Mouse (Mus musculus) embryonic fibroblast, embryonic 13.5 days (primary cell): ENCODE data around the gene Gm32742. TPM values are rescaled to one million over a fixed set of nuclear protein-coding genes. Genes with fewer than 3 reads are reported as not detected.

Experiments
- H3K27ac ChIP-seq: 2 replicates; pipeline ENCODE4 v1.5.1; 2012; ENCODE audit warnings: low read length, control low read depth, inconsistent platforms; ENCODE audit not compliant: insufficient read depth
- H3K4me1 ChIP-seq: 2 replicates; pipeline ENCODE4 v1.6.1; 2011; ENCODE audit warnings: low read length; ENCODE audit not compliant: control insufficient read depth, insufficient read depth
- H3K4me3 ChIP-seq: 2 replicates; pipeline ENCODE4 v1.5.1; 2011; ENCODE audit warnings: mild to moderate bottlenecking, control low read depth, low read length; ENCODE audit not compliant: insufficient read depth
- CTCF ChIP-seq: IDR thresholded peaks from 2 replicates; pipeline ENCODE4 v1.5.1; 2011; ENCODE audit warnings: mild to moderate bottlenecking, control low read depth, low read length, moderate library complexity, borderline replicate concordance; ENCODE audit not compliant: insufficient read depth
- POLR2A ChIP-seq: IDR thresholded peaks from 2 replicates; pipeline ENCODE4 v1.6.1; 2011; ENCODE audit warnings: low read depth, mild to moderate bottlenecking, control low read depth, low read length, moderate library complexity
- polyA plus RNA-seq: library from polyadenylated mRNA; stranded (reverse); fragments of >200 nt; gene quantifications from 2 replicates; pipeline ENCODE4 v1.2.4, GENCODE M21; 2011; ENCODE audit warnings: low read depth; ENCODE audit not compliant: missing spikeins, insufficient read length

Gm32742 gene
- polyA plus RNA-seq, 1 experiment, result 0.05 TPM

GRCm38 (mm10) chr9:51136985-51137384 lies 28.3 kb downstream of the Gm32742 start:
- no peak for TF ChIP-seq POLR2A
- TF ChIP-seq CTCF, result peak; percentile 88
- Histone ChIP-seq H3K4me1 (no peaks in the 10 kb centered on the region), H3K27ac (no peak overlapping the region), H3K4me3 (no peak overlapping the region)

GRCm38 (mm10) chr9:51114767-51115166 lies 50.5 kb downstream of the Gm32742 start:
- Histone ChIP-seq H3K4me1 (no peaks in the 10 kb centered on the region), H3K4me3 (no peak overlapping the region), H3K27ac (no peak overlapping the region)
- no peak for TF ChIP-seq POLR2A
- no peak for TF ChIP-seq CTCF

GRCm38 (mm10) chr9:51105751-51106150 lies 59.6 kb downstream of the Gm32742 start:
- H3K4me1 ChIP-seq, result peaks cover 5% of the 10 kb centered on the region
- no peak overlapping the region for H3K4me3 ChIP-seq
- peak overlapping the region; percentile 100 for H3K27ac ChIP-seq
- no peak for TF ChIP-seq CTCF
- TF ChIP-seq POLR2A, result 0 out of 2 replicates have a peak, but pooled peaks have one; percentile 34

GRCm38 (mm10) chr9:51103808-51104514 lies 61.4 kb downstream of the Gm32742 start:
- Histone ChIP-seq H3K4me3 (peak overlapping the region; percentile 49), H3K27ac (peak overlapping the region; percentile 95)

GRCm38 (mm10) chr9:51102963-51103807 lies 62.1 kb downstream of the Gm32742 start:
- Histone ChIP-seq H3K4me3 (peak overlapping the region; percentile 49), H3K27ac (peak overlapping the region; percentile 95), H3K4me1 (peaks cover 5% of the 10 kb centered on the region)
- TF ChIP-seq CTCF (no peak), POLR2A (peak; percentile 40; the same call in 1 of the 2 replicates)

More at GRCm38 (mm10) chr9:51103808-51104514, 61.4 kb downstream of the Gm32742 start:
- peaks cover 5% of the 10 kb centered on the region for H3K4me1 ChIP-seq
- no peak for TF ChIP-seq CTCF
- peak; percentile 80 for TF ChIP-seq POLR2A

- TF ChIP-seq CTCF, result no peak
- TF ChIP-seq POLR2A, result peak; percentile 45; the same call in 1 of the 2 replicates
- H3K4me1 ChIP-seq, result peaks cover 5% of the 10 kb centered on the region
- H3K27ac ChIP-seq, result peak within 1 kb of the TSS; percentile 72
- peak within 1 kb of the TSS; percentile 34 for H3K4me3 ChIP-seq
Measured at GRCm38 (mm10) chr9:51101756-51102425, 63.4 kb downstream of the Gm32742 start, which contains the start of gene 4833427G06Rik. TSS of gene 4833427G06Rik (minus strand) at chr9:51102078.

- TF ChIP-seq CTCF (no peak), POLR2A (no peak)
- Histone ChIP-seq H3K4me1 (no peaks in the 10 kb centered on the region), H3K4me3 (no peak overlapping the region), H3K27ac (no peak overlapping the region)
Measured at GRCm38 (mm10) chr9:51096306-51096705, 69.0 kb downstream of the Gm32742 start.

- H3K4me3 ChIP-seq, result no peak overlapping the region
- H3K27ac ChIP-seq, result no peak overlapping the region
- H3K4me1 ChIP-seq, result no peaks in the 10 kb centered on the region
- no peak for TF ChIP-seq POLR2A
Measured at GRCm38 (mm10) chr9:51093697-51094096, 71.6 kb downstream of the Gm32742 start.

- TF ChIP-seq POLR2A (no peak), CTCF (no peak)
- H3K4me1 ChIP-seq, result no peaks in the 10 kb centered on the region
Measured at GRCm38 (mm10) chr9:51081614-51082013, 83.7 kb downstream of the Gm32742 start.

More at GRCm38 (mm10) chr9:51081614-51082013, 83.7 kb downstream of the Gm32742 start:
- Histone ChIP-seq H3K27ac (no peak overlapping the region), H3K4me3 (no peak overlapping the region)

Other genes with a start within 250 kb of the Gm32742 start
- 22.1 and 23.2 TPM in 2 replicates for gene Sik2, start 156.4 kb downstream of the Gm32742 start, polyA plus RNA-seq
- not detected in 2 replicates for gene Btg4, start 104.6 kb downstream of the Gm32742 start, polyA plus RNA-seq
- gene Layn, start 88.4 kb downstream of the Gm32742 start, polyA plus RNA-seq, result 32.1 and 48.7 TPM in 2 replicates
- 4.3 and 5.8 TPM in 2 replicates for gene 4833427G06Rik, start 63.4 kb downstream of the Gm32742 start, polyA plus RNA-seq
- gene Pou2af1, start 48.2 kb upstream of the Gm32742 start, polyA plus RNA-seq, result not detected in 2 replicates
- gene Colca2, start 113.1 kb upstream of the Gm32742 start, polyA plus RNA-seq, result 4.2 and 5.4 TPM in 2 replicates
- gene 1810046K07Rik, start 163.4 kb upstream of the Gm32742 start, polyA plus RNA-seq, result not detected in 2 replicates